Mouse (Mus musculus) retina, embryonic 14.5 days (tissue): Measurements from ENCODE around the gene Mpzl2.
"Not testable (repeated sequence)": the region's sequence is repeated elsewhere in the genome, so short reads cannot be mapped to it uniquely, and the experiment has no call there.

ENCODE experiments used
- DNase-seq: peaks from one replicate; pipeline ENCODE4 v3.0.0-alpha.2; 2015; ENCODE audit warnings: low spot score

The Mpzl2 gene

GRCm38 (mm10) chr9:45034526-45034925 is 5.1 kb upstream of the Mpzl2 start:
- no peak for DNase-seq

- not testable (repeated sequence) for DNase-seq
Observed at GRCm38 (mm10) chr9:45037803-45038202, 1.8 kb upstream of the Mpzl2 start.

GRCm38 (mm10) chr9:45040066-45040845 is 657 bp downstream of the Mpzl2 start:
- no peak for DNase-seq

- no peak for DNase-seq
Observed at GRCm38 (mm10) chr9:45041131-45041838, 1.7 kb downstream of the Mpzl2 start.

- DNase-seq: no peak
Observed at GRCm38 (mm10) chr9:45042056-45042720, 2.6 kb downstream of the Mpzl2 start.

GRCm38 (mm10) chr9:45042947-45043346 is 3.3 kb downstream of the Mpzl2 start:
- DNase-seq: no peak

- no peak for DNase-seq
Observed at GRCm38 (mm10) chr9:45046973-45047372, 7.4 kb downstream of the Mpzl2 start.

- DNase-seq: peak; percentile 69
Observed at GRCm38 (mm10) chr9:45048511-45048910, 8.9 kb downstream of the Mpzl2 start.

- DNase-seq: no peak
Observed at GRCm38 (mm10) chr9:45049731-45050130, 10.1 kb downstream of the Mpzl2 start.

- no peak for DNase-seq
Observed at GRCm38 (mm10) chr9:45050301-45050700, 10.7 kb downstream of the Mpzl2 start.

- DNase-seq: peak; percentile 94
Observed at GRCm38 (mm10) chr9:45055082-45055713, 15.6 kb downstream of the Mpzl2 start, which contains the start of gene Mpzl3. TSS of gene Mpzl3 (plus strand) at chr9:45055186.

GRCm38 (mm10) chr9:45058304-45058940 is 18.8 kb downstream of the Mpzl2 start:
- DNase-seq: no peak

GRCm38 (mm10) chr9:45060151-45060550 is 20.6 kb downstream of the Mpzl2 start:
- DNase-seq: no peak

- DNase-seq: no peak
Observed at GRCm38 (mm10) chr9:45062677-45063076, 23.1 kb downstream of the Mpzl2 start.

- DNase-seq: no peak
Observed at GRCm38 (mm10) chr9:45064421-45064820, 24.8 kb downstream of the Mpzl2 start.

- DNase-seq: no peak
Observed at GRCm38 (mm10) chr9:45066735-45067134, 27.1 kb downstream of the Mpzl2 start.

- DNase-seq: no peak
Observed at GRCm38 (mm10) chr9:45071800-45072199, 32.2 kb downstream of the Mpzl2 start.

GRCm38 (mm10) chr9:45077859-45078258 is 38.3 kb downstream of the Mpzl2 start:
- no peak for DNase-seq

GRCm38 (mm10) chr9:45079011-45079410 is 39.4 kb downstream of the Mpzl2 start, which contains the start of gene Jaml:
TSS of gene Jaml (plus strand) at chr9:45079183.
- no peak for DNase-seq

- DNase-seq: no peak
Observed at GRCm38 (mm10) chr9:45083132-45083531, 43.5 kb downstream of the Mpzl2 start.

GRCm38 (mm10) chr9:45084556-45084955 is 45.0 kb downstream of the Mpzl2 start:
- no peak for DNase-seq
